Mouse (Mus musculus) forebrain, embryonic 15.5 days (tissue): ENCODE results near the gene Cygb. TPM values are rescaled to one million over a fixed set of nuclear protein-coding genes. Genes with fewer than 3 reads are reported as not detected.

ENCODE experiments used
- ATAC-seq: fragments of 200-750 bp; cut with Nextera tagmentation; replicated peaks from 2 replicates; pipeline ENCODE4 v1.8.0; 2017; ENCODE audit warnings: mild to moderate bottlenecking, moderate TSS enrichment, moderate library complexity
- H3K27ac ChIP-seq: fragments of 300-500 bp; sonication (generic); replicated peaks from 2 replicates; pipeline ENCODE4 v1.5.1; 2015; ENCODE audit warnings: mild to moderate bottlenecking, inconsistent platforms
- H3K27me3 ChIP-seq: fragments of 300-500 bp; sonication (generic); 2 replicates; pipeline ENCODE4 v1.6.1; 2015; ENCODE audit warnings: inconsistent platforms
- H3K36me3 ChIP-seq: fragments of 300-500 bp; sonication (generic); 2 replicates; pipeline ENCODE4 v1.6.1; 2015; ENCODE audit warnings: mild to moderate bottlenecking, inconsistent platforms
- H3K4me1 ChIP-seq: fragments of 300-500 bp; sonication (generic); 2 replicates; pipeline ENCODE4 v1.6.1; 2015; ENCODE audit warnings: inconsistent platforms
- H3K4me2 ChIP-seq: fragments of 300-500 bp; sonication (generic); replicated peaks from 2 replicates; pipeline ENCODE4 v1.6.1; 2015; ENCODE audit warnings: mild to moderate bottlenecking, inconsistent platforms
- H3K4me3 ChIP-seq: fragments of 300-500 bp; sonication (generic); 2 replicates; pipeline ENCODE4 v1.5.1; 2015; ENCODE audit warnings: mild to moderate bottlenecking, inconsistent platforms
- H3K9ac ChIP-seq: fragments of 300-500 bp; sonication (generic); replicated peaks from 2 replicates; pipeline ENCODE4 v1.6.1; 2015; ENCODE audit warnings: mild to moderate bottlenecking, inconsistent platforms
- H3K9me3 ChIP-seq: fragments of 300-500 bp; sonication (generic); 2 replicates; pipeline ENCODE4 v1.6.1; 2016; ENCODE audit warnings: inconsistent platforms
- WGBS: fragments of 180-500 bp; shearing (Covaris S2); methylation state at CpG from one replicate; pipeline ENCODE4 v1.1.7; 2015; ENCODE audit warnings: mixed read lengths; 5-methylcytosine and 5-hydroxymethylcytosine counted together
- polyA plus RNA-seq: library from polyadenylated mRNA; unstranded; fragments of >200 nt; fragmentation: Nextera tagmentation; extraction: Ambion mirVana; gene quantifications from 2 replicates; pipeline ENCODE4 v1.2.1, GENCODE M21; 2015

Cygb gene
- polyA plus RNA-seq, 1 experiment from 2014 or later: 16.4 TPM

DNA sequence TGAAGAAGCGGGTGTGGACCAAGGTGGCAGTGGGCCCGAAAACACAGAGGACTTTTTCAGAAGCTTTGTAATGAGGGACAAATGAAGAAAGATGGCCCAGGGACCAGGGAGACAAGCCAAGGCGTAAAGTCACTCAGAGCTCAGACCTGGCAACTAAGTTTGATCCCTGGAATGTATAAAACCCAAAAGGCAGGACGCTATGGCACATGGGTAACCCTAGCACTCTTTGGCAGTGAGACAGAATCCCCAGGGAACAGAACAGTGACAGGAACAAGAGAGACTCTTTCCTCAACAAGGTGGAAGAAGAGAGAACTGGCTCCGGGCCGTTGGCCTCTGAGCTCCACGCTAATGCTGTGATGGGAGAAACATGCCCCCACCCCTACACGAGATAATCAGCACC, 3.3 kb downstream of the Cygb start:
- Histone ChIP-seq H3K4me1 (peaks cover 35% of the 10 kb centered on the region), H3K4me2 (no peak overlapping the region), H3K36me3 (no peaks in the 10 kb centered on the region), H3K4me3 (no peak overlapping the region), H3K27ac (no peak overlapping the region), H3K9me3 (no peaks in the 10 kb centered on the region), H3K27me3 (peaks cover 7% of the 10 kb centered on the region; the same call in 1 of the 2 replicates), H3K9ac (no peak overlapping the region)
- WGBS: 83% methylated on average over 8 of the region's 8 CpGs
- no peak for ATAC-seq

DNA sequence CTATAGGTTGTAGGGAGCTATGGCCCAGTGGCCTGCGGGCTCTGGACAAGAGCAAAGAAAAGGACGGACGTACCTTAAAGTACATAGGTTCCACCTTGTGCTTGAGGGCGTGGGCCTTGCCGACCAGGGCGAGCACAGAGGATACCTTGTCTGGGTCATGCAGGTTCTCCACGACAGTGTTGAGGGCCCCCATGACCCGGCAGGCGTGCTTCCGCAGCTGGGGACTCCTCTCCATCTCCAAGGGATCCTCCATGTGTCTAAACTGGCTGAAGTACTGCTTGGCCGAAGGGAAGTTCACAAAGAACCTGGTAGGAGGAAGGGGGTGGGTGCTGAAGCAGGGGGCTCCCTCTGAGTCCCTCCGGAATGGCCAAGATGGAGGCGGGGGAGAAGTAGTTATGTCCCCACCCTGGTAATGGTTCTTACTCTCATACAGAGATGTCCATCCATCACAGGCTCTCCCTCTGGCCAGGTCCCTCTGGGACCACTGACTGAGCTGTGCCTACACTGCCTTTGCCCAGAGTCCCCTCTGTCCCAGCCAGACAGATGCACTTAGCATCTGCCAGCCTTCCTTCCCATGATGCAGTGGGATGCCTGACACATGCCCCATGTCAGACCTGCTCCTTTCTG, 4.3 kb downstream of the Cygb start:
- Histone ChIP-seq H3K4me3 (no peak overlapping the region), H3K36me3 (no peaks in the 10 kb centered on the region), H3K27ac (no peak overlapping the region), H3K4me1 (peaks cover 33% of the 10 kb centered on the region), H3K9me3 (no peaks in the 10 kb centered on the region), H3K4me2 (no peak overlapping the region), H3K27me3 (peaks cover 4% of the 10 kb centered on the region; the same call in 1 of the 2 replicates), H3K9ac (no peak overlapping the region)
- no peak for ATAC-seq
- 88% methylated on average over 13 of the region's 13 CpGs for WGBS

DNA sequence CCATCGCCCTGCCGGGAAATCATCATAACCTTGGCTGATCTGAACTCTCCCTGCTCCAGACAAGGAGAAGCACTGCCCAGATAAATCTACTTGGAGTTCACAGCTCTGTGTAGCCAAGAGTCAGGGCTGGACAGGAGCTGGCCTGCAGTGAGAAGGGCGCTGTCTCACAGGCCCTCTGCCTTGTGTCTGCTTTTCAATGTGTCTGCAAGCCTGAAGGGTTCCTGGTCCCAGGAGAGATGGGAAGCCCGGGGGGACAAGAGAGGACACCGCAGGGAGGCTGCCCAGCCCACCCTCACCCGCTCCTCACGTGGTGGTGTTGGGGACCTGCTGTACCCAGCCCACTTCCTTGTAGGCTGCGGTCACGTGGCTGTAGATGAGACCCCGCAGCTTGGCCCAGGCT, 5.1 kb downstream of the Cygb start:
- Histone ChIP-seq H3K36me3 (no peaks in the 10 kb centered on the region), H3K9me3 (no peaks in the 10 kb centered on the region), H3K9ac (no peak overlapping the region), H3K27ac (no peak overlapping the region), H3K4me2 (no peak overlapping the region), H3K4me3 (no peak overlapping the region), H3K4me1 (peaks cover 32% of the 10 kb centered on the region), H3K27me3 (no peaks in the 10 kb centered on the region)
- WGBS: 71% methylated on average over 10 of the region's 10 CpGs
- ATAC-seq: no peak

DNA sequence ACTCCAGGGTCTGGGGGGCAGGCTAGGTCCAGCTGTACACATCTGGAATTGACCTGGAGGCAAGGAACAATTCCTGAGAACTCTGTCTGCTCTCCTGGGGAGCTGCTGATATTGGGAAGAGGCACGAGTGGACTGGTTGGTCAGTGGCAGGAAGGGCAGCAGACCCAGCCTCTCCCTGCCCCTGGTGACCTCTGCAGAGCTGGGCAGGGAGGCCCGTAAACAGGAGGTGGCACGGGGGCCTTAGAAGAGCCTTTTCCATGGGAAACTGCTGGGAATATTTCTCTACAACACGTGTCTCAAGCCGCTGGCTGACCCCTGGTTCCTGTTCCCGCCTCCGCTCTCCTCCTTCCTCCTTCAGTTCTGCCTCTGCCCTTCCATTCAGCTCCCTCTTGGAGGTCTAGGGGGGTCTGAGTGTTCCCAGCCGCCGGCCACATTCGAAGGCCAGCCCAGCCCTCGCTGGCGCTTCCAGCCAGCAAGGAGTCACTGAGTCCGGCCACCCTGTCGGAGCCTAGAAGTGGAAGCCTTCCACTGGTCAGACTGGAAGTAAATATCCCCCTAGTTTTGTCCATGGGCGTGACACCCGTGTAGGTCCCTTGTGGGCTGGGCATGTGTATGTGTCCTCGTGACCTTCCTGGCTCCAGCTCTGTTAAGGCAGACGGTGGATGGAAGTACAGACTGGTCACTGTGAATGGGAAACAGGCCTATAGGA, 5.7 kb downstream of the Cygb start:
- Histone ChIP-seq H3K27me3 (no peaks in the 10 kb centered on the region), H3K4me3 (no peak overlapping the region), H3K9me3 (no peaks in the 10 kb centered on the region), H3K4me2 (no peak overlapping the region), H3K27ac (no peak overlapping the region), H3K36me3 (no peaks in the 10 kb centered on the region), H3K9ac (no peak overlapping the region), H3K4me1 (peaks cover 32% of the 10 kb centered on the region)
- ATAC-seq: no peak
- 68% methylated on average over 16 of the region's 18 CpGs for WGBS

DNA sequence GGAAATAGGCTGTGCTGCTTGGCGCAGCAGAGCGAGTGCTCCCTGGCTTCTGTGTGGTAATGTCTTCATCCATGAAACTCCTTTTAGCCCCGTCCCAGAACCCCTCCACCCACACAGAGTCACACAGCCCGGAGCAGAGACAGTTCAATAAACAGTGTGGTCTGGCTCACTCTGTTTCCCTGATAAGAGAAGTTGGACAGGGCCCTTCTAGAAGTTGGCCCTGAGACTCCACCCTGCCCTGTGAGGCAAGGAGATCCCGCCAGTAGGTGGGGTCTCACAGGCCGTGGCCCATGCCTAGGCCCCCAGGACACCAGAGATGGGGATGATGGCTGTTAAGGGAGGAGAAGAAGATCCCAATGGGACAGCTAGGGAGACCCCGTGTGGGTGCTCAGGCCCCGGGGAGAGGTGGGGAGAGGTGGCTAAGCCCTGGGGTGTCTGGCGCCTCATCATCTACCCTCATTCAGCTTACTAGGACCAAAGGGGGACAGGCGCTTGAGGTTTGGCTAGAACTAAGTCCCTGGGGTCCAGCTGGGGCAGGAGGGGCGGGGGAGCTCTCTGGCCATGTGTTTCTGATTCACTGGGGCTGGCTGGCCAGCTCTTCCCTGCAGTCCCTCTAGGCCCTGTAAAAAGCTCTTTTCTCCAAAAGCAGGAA, 6.6 kb downstream of the Cygb start:
- no peak overlapping the region for H3K4me3 ChIP-seq
- peaks cover 27% of the 10 kb centered on the region for H3K4me1 ChIP-seq
- no peak for ATAC-seq
- no peak overlapping the region for H3K4me2 ChIP-seq
- no peaks in the 10 kb centered on the region for H3K27me3 ChIP-seq
- WGBS: 71% methylated on average over 11 of the region's 11 CpGs
- H3K36me3 ChIP-seq: no peaks in the 10 kb centered on the region
- no peak overlapping the region for H3K27ac ChIP-seq
- H3K9ac ChIP-seq: no peak overlapping the region
- H3K9me3 ChIP-seq: no peaks in the 10 kb centered on the region

DNA sequence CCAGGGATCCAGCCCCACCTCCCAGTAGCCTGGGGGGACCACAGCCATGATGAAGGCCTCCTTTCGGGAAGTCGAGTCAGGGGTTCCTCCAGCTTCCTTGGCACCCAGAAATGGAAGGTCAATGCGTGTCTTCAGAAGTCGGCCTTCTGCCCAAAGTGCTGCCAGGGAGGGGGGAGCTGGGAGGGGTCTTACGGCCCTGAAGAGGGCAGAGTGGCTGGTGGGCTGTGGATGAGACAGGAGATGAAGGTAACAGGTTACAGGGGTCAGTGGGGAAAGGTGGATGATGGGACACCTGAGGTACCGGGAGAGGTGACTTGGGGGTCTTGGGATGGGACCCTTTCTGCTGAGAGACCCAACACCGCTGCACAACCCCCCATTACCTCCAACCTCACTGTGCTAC, 7.3 kb downstream of the Cygb start:
- H3K27ac ChIP-seq: no peak overlapping the region
- 90% methylated on average over 7 of the region's 7 CpGs for WGBS
- no peak overlapping the region for H3K4me2 ChIP-seq
- no peak overlapping the region for H3K4me3 ChIP-seq
- H3K27me3 ChIP-seq: no peaks in the 10 kb centered on the region
- peaks cover 25% of the 10 kb centered on the region for H3K4me1 ChIP-seq
- H3K36me3 ChIP-seq: no peaks in the 10 kb centered on the region
- no peaks in the 10 kb centered on the region for H3K9me3 ChIP-seq
- H3K9ac ChIP-seq: no peak overlapping the region
- ATAC-seq: no peak

DNA sequence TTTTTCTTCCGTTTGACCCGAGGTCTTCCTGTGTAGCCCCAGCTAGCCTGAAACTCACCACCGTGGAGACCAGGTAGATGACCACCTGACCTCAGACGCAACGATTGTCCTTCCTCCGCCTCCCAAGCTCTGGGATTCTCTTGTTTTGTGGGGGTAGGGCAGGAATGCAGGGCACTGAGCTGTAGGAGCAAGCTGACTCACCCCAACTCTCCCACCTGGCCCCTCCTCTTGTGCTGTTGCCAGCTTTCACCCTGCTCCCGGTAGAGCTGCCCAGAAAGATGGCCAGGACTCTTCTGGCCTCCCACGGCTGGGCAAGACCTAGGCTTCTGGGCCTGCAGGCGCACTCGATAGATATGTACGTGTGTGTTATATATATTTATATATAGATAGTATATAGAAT, 8.0 kb downstream of the Cygb start:
- H3K4me2 ChIP-seq: no peak overlapping the region
- H3K4me1 ChIP-seq: peaks cover 19% of the 10 kb centered on the region
- H3K9ac ChIP-seq: no peak overlapping the region
- no peak overlapping the region for H3K27ac ChIP-seq
- ATAC-seq: no peak
- no peaks in the 10 kb centered on the region for H3K9me3 ChIP-seq
- H3K36me3 ChIP-seq: no peaks in the 10 kb centered on the region
- no peak overlapping the region for H3K4me3 ChIP-seq
- 75% methylated on average over 11 of the region's 11 CpGs for WGBS
- H3K27me3 ChIP-seq: no peaks in the 10 kb centered on the region

DNA sequence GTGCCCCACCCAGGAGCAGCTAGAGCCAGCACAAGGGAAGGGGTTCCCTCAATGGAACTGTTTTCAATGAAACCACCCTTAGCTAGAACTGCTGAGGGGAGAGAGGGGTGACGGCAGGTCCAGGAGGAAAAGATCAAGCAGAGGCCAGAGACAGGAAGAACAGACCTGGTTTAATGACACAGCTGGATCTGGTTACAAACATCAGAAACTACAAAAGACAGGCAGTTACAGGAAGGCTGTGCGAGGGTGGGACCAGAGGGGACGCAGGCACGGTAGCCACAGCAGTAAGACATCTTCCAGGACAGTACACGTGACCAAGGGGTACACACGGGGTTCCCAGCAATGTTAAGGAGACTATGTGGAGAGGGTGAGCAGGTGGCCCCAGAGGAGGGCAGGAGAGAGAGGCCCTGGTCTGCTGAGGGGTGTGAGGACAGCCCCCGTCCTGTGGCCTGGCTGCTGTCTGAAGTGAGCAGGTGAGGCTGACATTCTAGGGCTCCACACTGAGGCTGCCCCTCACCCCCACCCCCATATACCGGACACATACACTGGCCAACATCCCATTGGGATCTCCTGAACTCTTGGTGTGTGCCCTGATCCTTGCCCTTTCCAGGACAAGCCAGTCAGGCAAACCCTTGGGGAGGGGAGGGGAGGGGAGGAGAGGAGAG, 8.5 kb downstream of the Cygb start:
- Histone ChIP-seq H3K36me3 (no peaks in the 10 kb centered on the region), H3K27ac (no peak overlapping the region), H3K9me3 (no peaks in the 10 kb centered on the region), H3K4me3 (no peak overlapping the region), H3K4me1 (peaks cover 16% of the 10 kb centered on the region), H3K4me2 (no peak overlapping the region), H3K9ac (no peak overlapping the region), H3K27me3 (no peaks in the 10 kb centered on the region)
- ATAC-seq: no peak
- 77% methylated on average over 8 of the region's 8 CpGs for WGBS

DNA sequence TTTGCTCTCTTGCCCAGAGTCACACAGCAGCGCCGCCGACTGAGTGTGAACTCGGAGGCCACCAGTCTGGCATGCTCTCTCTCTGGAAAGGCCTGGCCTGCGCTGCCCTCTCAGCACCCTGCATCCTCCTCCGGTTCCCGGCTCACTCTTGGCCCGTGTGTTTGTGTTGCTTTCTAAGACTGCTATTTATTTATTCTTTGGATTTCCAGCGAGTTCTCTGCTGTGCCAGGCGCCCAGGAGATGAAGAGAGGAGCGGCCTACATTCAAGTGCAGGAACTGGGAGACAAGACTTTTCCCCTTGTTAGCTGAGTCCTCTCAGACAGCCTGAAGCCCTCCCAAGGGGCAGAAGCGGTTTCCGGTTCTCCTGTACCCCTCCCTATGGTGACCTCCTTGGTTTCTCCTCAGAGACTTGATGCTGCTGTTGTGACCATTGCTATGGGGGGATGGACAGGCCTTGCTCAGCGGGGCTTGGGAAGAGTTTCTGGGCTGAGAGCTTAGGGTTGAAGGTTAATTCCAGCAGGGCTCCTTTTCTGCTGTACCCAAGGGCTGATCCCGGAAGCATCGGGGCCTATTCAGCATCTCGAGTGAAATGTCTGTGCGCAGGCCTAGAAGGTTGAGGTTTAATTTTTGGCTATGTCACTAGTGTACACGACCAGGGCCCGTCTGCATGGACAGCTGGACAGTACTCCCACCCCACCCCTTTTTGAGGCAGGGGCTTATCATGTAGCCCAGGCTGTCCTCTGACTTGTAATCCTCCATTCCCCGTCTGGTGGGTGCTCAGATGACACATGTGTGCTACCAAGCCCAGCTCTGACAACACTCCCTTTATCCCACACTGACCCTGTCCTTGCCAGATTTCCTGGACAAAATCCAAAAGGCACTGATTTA, 9.6 kb downstream of the Cygb start:
- H3K4me1 ChIP-seq: peaks cover 16% of the 10 kb centered on the region
- 0 out of 2 replicates have a peak overlapping the region, but pooled peaks have one; percentile 49 for H3K9ac ChIP-seq
- no peaks in the 10 kb centered on the region for H3K27me3 ChIP-seq
- ATAC-seq: no peak
- 0 out of 2 replicates have a peak overlapping the region, but pooled peaks have one; percentile 33 for H3K4me3 ChIP-seq
- peak overlapping the region; percentile 57; the same call in 1 of the 2 replicates for H3K4me2 ChIP-seq
- 51% methylated on average over 21 of the region's 21 CpGs for WGBS
- no peaks in the 10 kb centered on the region for H3K36me3 ChIP-seq
- peak overlapping the region; percentile 40; the same call in 1 of the 2 replicates for H3K27ac ChIP-seq
- no peaks in the 10 kb centered on the region for H3K9me3 ChIP-seq

DNA sequence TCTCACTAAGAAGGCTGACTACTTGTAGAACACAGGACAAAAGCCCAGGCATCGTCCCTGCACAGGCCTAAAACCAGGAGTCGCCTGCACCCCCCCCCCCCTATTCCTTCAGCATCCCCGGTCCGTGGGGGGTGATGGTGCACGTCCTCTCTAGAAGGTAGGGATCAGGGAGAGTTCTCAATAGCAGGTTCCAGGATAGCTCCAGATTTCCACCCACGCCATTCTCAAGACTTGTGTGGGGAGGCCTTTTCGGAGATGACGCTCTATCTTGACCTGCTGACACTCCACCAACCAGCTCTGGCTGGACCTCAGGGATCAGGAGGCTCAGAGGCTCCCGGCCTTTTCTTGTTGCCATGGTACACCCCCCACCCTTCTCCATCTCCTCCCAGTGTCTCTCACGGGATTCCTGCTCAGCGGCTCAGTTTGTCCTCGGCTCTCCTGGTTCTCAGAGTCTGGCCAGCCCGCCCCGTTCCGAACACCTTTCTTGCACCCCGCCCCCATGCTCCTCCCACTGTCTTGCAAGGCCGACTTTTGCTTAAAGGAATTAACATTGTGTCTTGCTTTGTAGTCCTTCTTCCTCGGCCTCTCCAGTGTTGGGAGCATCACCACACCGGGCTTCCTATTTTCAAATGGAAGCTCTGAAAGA, 10.4 kb downstream of the Cygb start:
- Histone ChIP-seq H3K27me3 (no peaks in the 10 kb centered on the region), H3K27ac (peak overlapping the region; percentile 40), H3K9me3 (no peaks in the 10 kb centered on the region), H3K36me3 (no peaks in the 10 kb centered on the region), H3K4me1 (peaks cover 16% of the 10 kb centered on the region), H3K4me2 (peak overlapping the region; percentile 57), H3K9ac (peak overlapping the region; percentile 49), H3K4me3 (peak overlapping the region; percentile 33)
- ATAC-seq: peak; percentile 32
- WGBS: 7% methylated on average over 19 of the region's 19 CpGs
